Mouse (Mus musculus): ENCODE measurements around the gene Fmnl1.
"Not testable (repeated sequence)": the region's sequence is repeated elsewhere in the genome, so short reads cannot be mapped to it uniquely, and the experiment has no call there.

Fmnl1 gene

DNA sequence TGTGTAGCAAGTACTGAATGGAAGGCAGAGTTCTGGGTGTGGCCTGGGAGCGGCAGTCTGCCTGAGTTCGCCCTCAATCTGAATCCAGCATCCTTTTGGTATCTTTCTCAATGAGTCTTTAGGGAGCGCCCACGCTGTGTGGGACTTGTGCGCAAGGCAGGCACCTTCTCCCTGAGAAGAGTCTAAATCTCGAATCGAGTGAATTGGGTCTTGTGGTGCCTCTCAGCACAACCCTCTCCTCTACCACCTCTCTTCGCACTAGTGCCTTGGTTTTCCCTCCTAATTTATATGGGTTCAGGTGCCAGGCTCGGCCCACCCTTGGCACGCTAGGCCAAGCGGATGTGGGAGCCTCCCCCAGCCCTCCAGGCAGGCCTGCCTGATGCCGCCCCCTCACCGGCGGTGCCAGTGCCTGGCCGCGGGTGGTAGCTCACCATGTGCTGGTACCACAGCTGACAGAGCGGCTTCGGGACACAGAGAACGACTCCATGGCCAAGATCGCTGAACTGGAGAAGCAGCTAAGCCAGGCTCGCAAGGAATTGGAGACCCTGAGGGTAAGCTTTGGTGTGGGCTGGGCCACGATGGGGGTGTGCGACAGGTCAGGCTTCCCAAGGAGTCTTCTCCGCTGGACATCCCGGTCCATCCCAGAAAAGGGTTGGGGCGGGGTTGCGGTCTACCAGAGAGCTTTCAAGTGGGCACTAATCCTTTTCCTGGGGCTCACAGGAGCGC lies 21.5 kb downstream of the Fmnl1 start:
- DNase-seq: no peak

DNA sequence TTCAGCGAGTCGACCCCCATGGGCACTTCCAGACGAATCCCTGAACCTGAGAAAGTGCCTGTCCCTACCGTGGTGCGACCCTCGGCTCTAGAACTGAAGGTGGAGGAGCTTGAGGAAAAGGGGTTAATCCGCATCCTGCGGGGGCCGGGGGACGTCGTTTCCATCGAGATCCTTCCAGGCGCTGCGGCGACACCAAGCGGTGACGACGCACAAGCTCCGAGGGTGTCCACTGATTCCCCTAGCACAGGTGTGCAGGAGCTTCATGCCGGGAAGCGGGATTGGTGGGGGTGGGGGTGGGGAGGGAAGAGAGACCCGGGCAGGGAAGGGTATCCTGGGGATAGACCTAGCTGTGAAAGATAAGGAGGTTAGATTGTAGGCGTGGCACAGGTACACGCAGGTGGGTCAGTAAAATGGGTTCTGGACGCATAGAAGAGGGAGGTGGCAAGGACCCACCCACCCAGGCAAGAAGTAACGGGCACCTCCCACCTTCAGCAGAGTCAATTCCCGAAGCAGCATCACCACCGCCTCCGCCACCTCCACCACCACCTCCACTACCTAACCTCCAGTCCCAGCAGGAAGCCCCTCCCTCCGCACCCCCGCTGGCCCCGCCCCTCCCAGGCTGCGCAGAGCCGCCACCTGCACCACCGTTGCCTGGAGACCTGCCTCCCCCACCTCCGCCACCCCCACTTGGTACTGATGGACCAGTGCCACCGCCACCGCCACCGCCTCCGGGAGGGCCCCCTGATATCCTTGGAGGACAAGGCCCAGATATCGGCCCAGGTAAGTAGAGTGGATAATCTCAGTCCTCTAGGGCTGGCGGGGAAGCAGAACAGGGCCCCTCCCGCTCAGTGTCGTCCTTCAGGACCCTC lies 22.3 kb downstream of the Fmnl1 start:
- no peak for DNase-seq

DNA sequence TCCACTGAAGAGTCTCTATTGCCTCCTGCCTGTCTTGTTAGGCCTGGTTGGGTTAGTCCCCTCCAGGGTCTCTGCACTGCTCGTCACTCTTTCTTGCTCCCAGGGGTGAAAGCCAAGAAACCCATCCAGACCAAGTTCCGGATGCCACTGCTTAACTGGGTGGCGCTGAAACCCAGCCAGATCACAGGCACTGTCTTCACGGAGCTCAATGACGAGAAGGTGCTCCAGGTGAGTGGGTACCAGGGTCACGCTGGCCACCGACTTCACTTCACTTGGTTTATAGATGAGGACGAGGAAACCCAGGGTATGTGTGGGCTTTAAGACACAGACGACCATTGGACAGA lies 22.9 kb downstream of the Fmnl1 start:
- DNase-seq: no peak

DNA sequence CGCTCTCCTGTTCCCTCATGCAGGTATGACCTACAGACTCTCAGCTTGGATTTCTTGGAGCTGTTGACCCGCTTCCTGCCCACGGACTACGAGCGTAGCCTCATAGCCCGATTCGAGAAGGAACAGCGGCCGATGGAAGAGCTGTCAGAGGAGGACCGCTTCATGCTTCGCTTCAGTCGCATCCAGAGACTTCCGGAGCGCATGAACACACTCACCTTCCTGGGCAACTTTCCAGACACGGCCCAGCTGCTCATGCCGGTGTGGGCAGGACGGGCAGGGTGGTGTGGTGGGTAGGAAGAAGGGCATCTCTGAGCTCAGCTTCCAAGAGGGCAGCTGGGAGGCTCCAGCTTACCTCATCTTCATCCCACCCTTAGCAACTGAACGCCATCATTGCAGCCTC lies 24.3 kb downstream of the Fmnl1 start:
- no peak for DNase-seq

DNA sequence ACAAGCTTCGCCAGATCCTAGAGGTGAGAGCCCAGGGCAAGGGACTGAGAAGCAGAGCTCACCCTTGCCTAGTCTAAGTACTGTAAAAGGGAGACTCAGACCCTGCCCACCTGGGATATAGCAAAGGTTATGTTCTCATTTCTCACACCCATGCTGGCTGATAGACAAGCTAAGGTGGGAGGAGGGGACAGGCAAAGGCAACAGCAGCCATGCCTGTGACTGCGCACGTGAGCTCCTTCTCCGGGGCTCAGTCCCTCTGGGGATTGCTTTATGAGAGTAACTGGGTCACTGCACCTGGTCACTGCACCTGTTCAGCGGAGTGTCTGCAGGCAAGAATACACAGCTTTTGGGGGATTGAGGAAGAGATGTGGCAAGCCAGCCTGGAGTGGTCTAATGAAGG lies 24.7 kb downstream of the Fmnl1 start:
- DNase-seq: no peak

DNA sequence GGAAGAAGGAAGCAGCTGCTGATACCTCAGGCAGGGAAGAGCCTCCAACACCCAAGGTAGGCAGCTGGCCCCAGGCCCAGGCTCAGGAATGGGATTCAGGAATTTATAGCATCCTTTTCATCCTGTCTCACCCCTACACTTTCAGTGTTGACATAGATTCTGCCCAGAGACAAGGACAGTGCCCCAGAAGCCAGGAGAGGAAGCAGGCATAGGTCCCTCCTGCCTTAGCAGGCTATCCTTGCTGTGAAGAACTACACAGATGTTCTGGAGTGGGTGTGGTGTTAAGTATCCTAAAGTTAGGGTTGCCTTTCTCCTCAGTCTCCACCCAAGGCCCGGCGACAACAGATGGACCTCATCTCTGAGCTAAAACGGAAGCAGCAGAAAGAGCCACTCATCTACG lies 26.4 kb downstream of the Fmnl1 start:
- DNase-seq: no peak

DNA sequence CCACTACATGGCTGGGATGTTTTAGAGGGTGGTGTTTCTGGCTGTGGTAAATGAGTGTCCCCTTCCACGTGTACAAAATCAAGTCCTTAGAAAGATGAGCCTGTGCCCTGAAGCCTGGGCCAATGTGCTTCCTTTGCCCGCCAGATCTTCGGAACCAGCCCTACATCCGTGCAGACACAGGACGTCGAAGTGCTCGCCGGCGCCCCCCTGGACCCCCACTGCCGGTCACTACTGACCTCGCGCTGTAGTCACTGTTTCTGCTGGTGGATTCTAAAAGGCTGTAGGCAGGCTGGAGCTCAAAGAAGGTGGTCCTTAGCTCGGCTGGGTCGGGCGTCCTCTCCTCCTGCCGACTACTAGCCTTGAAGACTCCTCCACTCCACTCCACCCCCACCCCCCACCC lies 27.4 kb downstream of the Fmnl1 start:
- no peak for DNase-seq

DNA sequence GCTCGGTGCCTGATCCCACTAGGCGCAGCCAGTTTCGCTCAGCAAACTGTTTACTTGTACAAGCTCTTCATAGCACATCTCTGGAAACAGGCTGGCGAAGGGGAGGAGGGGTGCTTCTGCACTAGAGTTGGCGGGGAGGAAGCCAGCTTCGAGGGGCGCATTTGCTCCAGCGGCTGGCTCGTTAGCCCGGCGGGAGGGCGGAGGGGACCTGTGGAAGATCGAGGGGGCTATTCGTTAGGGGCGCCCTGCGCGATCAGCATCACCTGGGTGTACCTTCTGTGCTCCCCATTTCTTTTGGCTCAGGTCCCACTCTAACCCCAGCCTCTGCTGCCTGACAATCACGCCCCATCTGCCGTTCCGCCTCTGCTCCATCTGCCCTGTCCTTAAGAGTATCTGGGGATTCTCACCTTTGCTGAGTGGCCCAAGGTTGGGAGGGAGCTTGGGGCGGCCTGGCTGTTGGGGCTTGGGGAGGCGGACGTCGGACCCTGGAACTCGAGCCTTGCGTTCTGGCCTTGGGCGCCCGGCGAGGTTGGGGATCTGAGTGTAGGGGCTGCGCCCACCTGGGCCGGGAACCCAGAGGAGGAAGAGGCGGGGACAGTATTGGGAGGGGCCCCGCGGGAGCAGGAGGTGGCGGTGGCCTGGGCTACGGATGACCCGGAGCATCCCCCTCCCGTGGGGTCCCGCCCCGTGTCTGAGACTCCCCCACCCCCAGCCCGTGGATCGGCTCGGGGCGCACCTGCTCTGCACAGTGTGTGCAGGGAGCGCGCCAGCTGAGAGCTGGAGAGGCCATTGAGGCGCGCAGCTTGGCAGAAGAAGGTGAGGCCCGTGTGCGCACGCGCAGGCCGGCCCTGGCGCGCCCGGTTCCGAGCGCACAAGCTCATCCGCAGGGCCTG lies 28.2 kb downstream of the Fmnl1 start:
- DNase-seq: no peak

DNA sequence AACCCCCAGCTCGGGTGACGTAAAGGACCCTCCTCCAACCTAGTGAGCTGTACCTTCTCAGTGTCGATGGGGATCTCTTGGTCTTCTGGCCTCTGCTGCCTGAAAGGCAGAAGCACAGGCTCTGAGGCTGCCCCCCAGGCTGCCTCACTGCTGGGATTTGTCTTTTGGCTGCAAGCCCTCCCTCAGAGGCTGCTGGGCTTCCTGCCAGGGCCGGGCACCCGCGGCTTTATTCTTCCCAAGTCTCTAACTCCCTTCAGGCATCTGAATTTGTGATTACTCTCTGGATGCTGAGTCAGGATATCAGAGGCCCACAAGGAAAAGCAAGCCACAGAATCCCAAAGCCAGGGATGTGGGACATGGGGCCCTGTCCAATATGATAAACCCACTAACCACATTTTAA lies 30.8 kb downstream of the Fmnl1 start:
- peak; percentile 52 for DNase-seq

DNA sequence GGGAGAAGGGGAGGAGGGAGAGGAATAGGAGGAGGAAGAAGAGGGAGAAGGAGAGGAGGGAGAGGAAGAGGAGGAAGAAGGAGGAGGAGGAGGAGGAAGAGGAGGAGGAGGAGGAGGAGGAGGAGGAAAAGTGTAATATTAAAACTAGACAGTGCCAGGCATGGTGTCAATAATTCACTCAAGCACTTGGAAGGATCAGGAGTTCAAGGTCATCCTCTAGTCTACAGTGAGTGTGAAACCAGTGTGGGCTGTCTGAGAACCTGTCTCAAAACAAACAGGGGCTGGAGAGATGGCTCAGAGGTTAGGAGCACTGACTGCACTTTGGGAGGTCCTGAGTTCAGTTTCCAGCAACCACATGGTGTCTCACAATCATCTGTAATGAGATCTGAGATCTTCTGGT lies 31.5 kb downstream of the Fmnl1 start:
- no peak for DNase-seq

DNA sequence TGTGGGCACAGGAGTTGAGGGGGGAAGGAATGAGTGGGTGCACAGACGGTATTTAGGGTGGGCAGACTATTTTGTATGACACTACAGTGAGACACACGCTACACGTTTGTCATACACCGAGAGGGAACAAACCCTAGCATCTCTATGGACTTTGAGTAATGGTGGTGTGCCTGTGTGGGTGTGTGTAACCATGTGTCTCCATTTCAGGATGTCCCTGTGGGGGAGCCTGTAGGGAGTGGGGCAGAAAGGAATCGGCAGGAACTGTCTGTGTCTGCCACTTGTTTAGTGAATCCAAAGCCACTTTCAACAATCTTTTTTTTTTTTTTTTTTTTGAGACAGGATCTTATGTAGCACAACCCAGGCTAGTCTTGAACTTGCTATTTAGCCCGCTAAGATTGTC lies 35.3 kb downstream of the Fmnl1 start:
- no peak for DNase-seq

DNA sequence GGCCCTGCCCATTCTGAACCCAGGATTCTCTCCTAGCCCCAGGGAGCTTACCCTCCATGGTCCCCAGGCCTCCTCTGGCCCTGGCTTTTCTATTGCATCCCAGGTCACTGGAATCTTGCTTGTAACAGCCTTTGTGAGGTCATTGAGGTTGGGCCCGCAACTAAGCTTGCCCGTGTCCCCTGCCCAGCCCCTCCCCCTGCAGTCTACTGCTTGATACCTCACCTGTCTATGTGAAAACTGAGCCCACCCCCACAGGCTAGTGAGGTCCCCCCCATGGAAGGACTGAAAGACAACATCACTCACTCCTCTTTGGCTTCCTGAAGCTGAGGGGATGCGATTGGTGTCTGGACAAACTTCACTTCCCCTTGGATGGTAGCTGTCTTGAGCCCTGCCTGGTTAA lies 37.6 kb downstream of the Fmnl1 start, which contains the start of gene 1700023F06Rik:
Gene 1700023F06Rik (minus strand): TSS at position 101 of the 400 bp plus-strand sequence.
- no peak for DNase-seq

DNA sequence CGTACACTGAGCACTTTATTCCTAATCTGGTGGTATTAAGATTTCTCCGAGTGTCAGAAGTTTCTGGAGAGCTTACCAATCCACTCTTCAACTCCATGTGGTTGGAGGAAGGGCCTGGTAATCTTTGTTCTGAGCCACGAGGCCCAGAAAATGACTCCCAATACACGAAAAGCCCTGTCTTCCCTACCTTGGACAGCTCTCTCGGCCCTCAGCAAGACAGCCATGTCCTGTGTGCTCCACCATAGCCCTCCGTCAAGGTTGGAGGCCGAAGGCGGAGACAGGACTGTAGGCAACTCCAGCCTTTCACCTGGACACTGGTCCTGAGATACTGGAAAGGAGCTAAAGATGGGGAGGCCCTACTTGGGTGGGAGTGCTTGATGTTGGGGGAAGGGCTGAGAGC lies 39.4 kb downstream of the Fmnl1 start:
- DNase-seq: no peak

DNA sequence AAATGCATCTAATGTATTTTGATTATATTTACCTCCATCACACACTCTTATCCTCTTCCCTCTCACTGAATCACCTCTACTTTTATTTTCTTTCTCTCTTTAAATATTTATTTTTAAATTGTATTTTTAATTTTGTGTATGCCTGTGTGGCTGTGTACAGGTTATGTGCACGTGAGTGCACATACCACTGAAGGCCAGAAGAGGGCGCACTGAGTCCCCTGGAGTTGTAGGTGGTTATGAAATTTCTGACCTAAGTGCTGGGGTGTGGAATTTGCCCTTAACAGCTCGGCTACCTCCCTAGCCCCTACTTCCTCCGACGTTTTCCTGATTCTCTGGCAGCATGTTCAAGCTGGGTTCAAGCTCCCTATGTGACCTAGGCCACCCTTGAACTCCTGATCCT lies 42.8 kb downstream of the Fmnl1 start:
- DNase-seq: no peak

DNA sequence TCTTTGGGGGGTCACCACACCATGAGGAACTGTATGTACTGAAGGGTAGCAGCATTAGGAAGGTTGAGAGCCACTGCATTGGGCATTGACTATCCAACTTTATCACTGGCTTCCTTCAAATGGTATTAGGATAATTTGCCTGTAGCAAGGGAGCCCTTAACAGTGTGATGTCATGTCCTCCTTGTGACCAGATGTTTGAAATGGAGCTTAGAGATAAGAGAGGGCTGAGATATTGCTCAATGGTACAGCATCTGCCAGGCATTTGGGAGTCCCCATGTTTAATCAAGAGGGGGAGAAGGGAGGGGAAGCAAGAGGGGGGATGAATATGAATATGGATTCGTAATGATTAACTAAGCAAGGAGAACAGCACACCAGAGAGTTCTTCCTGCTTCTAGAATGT lies 44.4 kb downstream of the Fmnl1 start:
- no peak for DNase-seq

DNA sequence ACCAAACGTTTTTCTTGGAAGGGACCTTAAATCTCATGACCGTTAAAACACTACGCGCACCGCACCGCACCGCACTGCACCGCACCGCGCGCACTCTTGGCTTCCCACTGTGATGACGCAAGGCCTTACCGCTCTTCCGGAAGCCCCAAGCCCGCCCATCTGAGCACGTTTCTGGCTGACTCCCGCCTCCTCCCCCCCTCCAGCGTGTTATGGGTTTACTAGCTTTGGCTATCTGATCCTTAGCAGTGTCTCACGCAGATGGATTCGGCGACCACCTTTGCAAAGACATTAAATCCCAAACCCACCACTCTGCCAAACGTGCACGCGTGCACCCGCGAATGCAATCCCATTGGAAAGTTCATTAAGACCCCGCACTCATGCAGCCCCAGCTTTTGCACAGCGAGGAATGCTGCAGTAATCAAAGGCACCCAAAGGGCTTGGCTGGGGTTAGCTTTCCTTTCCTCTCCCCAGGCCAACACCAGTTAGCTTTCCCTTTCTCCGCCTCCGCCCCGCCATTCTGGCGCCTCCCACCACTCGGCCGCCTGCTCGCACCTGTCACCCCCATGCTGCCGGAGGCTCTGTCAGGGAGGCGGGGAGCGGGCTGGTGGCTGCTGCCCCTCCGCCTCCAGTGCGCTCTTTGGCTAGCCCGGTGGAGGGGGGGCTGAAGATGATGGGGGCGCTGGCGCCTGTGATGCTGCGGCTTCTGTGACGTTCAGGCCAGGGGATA lies 47.0 kb downstream of the Fmnl1 start, which contains the start of gene Spata32:
Gene Spata32 (minus strand): TSS at position 643 of the 727 bp plus-strand sequence.
- DNase-seq: no peak

DNA sequence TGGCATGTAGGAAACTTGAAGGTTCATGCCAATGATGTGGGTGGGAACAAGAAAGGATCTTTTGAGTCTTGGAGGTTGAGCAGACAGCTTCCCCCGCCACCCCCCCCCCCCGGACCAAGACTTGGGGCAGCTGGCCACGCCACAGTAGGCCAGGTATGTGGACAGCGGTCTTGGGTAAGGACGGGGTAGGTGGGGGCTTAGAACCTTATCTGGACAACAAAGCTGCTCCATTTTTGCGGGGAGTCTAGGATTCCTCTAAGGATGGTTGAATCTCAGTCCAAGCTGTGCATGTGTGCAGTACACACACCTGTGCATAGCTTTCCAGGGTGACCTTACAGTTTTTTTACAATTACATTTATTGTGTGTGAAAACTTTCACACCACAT lies 47.6 kb downstream of the Fmnl1 start:
- no peak for DNase-seq

DNA sequence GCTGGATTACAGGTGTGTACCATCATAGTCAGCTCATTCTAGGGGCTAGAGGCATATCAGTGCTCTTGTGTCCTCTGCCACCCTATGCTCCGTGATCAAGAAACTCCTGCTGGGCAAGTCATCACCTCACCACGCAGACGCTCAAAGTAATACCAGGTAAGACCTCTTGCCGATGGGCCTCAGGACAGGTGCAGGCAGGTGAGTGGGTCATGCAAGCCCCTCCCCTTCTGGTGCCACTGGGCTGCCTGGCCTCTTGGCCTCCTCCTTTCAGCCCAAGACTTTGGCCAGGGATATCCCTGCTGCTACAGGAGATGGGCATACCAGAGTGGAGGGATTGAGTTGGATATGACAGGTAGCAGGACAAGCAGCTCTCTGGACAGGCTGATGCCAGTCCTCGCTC lies 48.4 kb downstream of the Fmnl1 start:
- no peak for DNase-seq

DNA sequence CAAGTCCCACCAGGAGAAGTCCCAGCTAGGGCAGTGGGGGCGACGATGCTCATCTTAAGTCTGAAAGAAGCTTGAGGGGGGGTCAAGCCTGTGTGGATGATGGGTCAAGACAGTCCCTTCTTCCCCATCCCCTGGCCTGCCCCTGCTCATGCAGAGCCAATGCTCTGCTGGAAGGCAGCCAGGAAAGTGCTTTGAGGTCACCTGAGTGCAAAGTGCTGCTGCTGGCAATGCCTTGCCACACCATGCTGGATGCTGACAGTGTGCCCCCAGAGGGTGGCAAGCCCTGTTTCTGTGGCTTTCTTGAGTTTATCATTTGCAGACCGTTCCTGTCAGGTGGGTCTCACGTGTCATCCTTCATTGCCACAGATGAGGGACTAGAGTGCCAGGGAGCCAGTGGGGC lies 49.1 kb downstream of the Fmnl1 start:
- peak; percentile 61 for DNase-seq

DNA sequence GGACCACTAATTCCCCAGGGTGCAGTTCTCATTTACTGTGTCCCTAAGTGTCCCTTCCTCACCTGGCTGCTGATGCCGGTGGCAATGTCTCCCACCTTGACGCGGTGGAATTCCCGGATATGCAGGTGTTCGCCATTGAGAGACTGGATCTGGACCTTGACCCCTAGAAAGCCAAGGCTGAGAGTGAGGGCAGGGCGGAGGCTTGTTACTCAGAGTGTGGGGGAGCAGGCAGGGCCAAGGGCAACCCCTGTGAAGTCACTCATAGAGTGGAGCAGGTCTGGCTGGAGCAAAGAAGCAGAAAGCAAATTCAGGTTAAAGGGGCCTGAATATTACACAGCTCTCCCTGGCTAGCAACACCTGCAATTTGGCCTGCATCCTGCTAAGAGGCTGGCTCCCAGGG lies 50.5 kb downstream of the Fmnl1 start:
- DNase-seq: no peak

DNA sequence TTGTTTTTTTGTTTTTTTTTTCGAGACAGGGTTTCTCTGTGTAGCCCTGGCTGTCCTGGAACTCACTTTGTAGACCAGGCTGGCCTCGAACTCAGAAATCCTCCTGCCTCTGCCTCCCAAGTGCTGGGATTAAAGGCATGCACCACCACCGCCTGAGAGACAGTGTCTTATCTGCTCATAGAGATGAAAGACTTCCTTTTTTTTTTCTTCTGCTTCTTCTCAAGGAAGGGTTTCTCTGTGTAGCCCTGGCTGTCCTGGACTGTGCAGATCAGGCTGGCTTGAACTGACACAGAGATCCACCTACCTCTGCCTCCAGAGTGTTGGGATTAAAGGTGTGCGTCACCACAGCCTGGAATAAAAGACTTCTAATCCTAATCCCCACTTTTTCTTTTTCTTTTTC lies 51.8 kb downstream of the Fmnl1 start:
- not testable (repeated sequence) for DNase-seq

DNA sequence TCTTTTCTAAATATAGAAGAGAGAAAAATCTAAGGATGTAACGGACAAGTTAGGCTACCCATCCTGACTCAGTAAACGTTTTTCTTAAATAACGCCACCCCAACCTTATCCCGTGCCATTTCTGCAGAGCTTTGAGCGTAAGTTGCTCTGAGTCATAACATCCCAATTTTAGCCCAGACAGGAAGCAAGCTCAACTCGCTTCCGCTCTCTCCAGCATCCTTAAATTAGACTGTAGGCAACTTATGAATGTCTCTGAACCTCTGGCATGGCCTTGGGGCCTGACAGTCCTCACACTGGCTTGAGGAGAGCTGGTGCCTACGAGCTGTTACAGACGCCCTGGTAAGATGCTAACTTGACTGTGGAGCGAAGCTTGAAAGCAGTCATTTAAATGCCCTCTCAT lies 52.5 kb downstream of the Fmnl1 start:
- DNase-seq: no peak
